Mouse (Mus musculus) ES-Bruce4 (cell line): ENCODE data around the gene Sh3bp5.

ENCODE experiments used
- CTCF ChIP-seq: IDR thresholded peaks from one replicate; pipeline ENCODE4 v1.8.1; 2011; ENCODE audit warnings: low read depth, low read length
- EP300 ChIP-seq: IDR thresholded peaks from 2 replicates; pipeline ENCODE4 v1.6.1; 2011; ENCODE audit warnings: low read depth, low read length; ENCODE audit not compliant: insufficient read depth
- POLR2A ChIP-seq: IDR thresholded peaks from one replicate; pipeline ENCODE4 v1.8.1; 2011; ENCODE audit warnings: low read length; ENCODE audit not compliant: insufficient read depth

- no peak for TF ChIP-seq CTCF
- no peak for TF ChIP-seq POLR2A
- TF ChIP-seq EP300, result no peak
Observed at GRCm38 (mm10) chr14:31397353-31397752, 38.5 kb downstream of the Sh3bp5 start.
